Mouse (Mus musculus) MEL (cell line): ENCODE measurements at regions not wholly inside any gene's neighbourhood (a gene's known extent, or its start where the extent isn't known, plus 50 kb on each side); places are given as distances from the start of the nearest gene placed in this dataset.

Experiments used
- CTCF ChIP-seq, 3 experiments: IDR thresholded peaks in 2 of 3; conservative IDR thresholded peaks in 1 of 3; 2 replicates each; pipeline ENCODE4 v1.5.1; 2011 to 2012; ENCODE audit warnings: low read length in 3 of 3, low read depth in 2 of 3, mild to moderate bottlenecking in 2 of 3, improper control_type of control experiment in 1 of 3, inconsistent platforms in 1 of 3, mixed read lengths in 1 of 3, moderate library complexity in 1 of 3; ENCODE audit not compliant: control insufficient read depth in 1 of 3, insufficient read depth in 1 of 3, poor library complexity in 1 of 3, severe bottlenecking in 1 of 3
- E2F4 ChIP-seq: IDR thresholded peaks from 2 replicates; pipeline ENCODE4 v1.6.1; 2011; ENCODE audit warnings: low read depth, low read length, improper control_type of control experiment, borderline replicate concordance
- ETS1 ChIP-seq: IDR thresholded peaks from 2 replicates; pipeline ENCODE4 v1.6.1; 2012; ENCODE audit warnings: low read depth, mild to moderate bottlenecking, inconsistent platforms, low read length, improper control_type of control experiment, moderate library complexity
- NELFE ChIP-seq: IDR thresholded peaks from 2 replicates; pipeline ENCODE4 v1.6.1; 2011; ENCODE audit warnings: low read depth, low read length, improper control_type of control experiment
- NRF1 ChIP-seq: IDR thresholded peaks from 2 replicates; pipeline ENCODE4 v1.6.1; 2014; ENCODE audit warnings: low read depth, mild to moderate bottlenecking, inconsistent platforms, low read length, improper control_type of control experiment, moderate library complexity; ENCODE audit not compliant: poor library complexity, insufficient read depth, severe bottlenecking
- POLR2A ChIP-seq, 2 experiments: IDR thresholded peaks; 2 replicates each; pipeline ENCODE4 v1.6.1; 2011 to 2012; ENCODE audit warnings: low read length in 2 of 2, mild to moderate bottlenecking in 2 of 2, control low read depth in 1 of 2, improper control_type of control experiment in 1 of 2, low read depth in 1 of 2, moderate library complexity in 1 of 2; ENCODE audit not compliant: control insufficient read depth in 1 of 2, insufficient read depth in 1 of 2, poor library complexity in 1 of 2
- UBTF ChIP-seq: IDR thresholded peaks from 2 replicates; pipeline ENCODE4 v1.6.1; 2012; ENCODE audit warnings: low read depth, mild to moderate bottlenecking, inconsistent platforms, low read length, improper control_type of control experiment, moderate library complexity, borderline replicate concordance; ENCODE audit not compliant: insufficient read depth
- ZKSCAN1 ChIP-seq: IDR thresholded peaks from 2 replicates; pipeline ENCODE4 v1.6.1; 2012; ENCODE audit warnings: low read depth, mild to moderate bottlenecking, inconsistent platforms, low read length, improper control_type of control experiment, moderate library complexity

DNA sequence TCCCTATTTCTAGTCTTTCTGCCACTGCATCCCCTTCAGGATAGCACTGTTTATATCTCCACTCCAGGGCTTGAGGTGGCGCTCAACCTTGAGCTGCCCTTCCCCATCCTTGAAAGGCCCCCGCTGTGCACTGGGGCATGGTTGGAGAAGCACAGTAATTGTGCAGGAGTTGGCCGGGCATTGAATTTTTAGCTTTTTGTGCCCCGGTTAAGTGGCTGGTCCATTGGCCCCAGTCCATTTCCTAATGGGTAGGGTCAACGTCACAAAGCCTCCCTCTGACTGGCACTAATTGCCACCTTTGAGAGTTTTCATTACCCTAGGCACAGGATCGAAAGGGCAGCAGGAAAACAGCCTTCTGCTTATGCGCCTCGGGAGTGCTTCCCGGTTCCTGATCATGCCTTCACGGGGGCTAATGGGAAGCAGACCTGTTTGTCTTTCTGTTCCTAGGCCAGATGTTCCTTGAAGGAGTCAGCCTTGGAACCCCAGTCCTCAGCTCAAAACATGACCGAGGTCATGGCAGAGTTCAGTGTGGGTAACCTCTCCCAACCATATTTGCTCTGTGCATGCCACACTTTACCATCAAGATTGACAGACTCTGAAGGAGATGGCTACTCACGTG lies 80.5 kb upstream of the Ankrd55 start:
- TF ChIP-seq ETS1 (no peak), UBTF (no peak), NRF1 (no peak), NELFE (no peak), CTCF (IDR thresholded peaks at IDR 0.05 in 2 of 3, conservative IDR thresholded peaks at IDR 0.05 in 1 of 3; ENCODE audit: control insufficient read depth in 1 of 3, insufficient read depth in 1 of 3, low read depth in 2 of 3, low read length in 3 of 3, poor library complexity in 1 of 3, severe bottlenecking in 1 of 3) (no peak), E2F4 (no peak), POLR2A (IDR thresholded peaks at IDR 0.05; ENCODE audit: control insufficient read depth in 1 of 2, insufficient read depth in 1 of 2, low read depth in 1 of 2, low read length in 2 of 2, poor library complexity in 1 of 2) (no peak), ZKSCAN1 (no peak)
